In the genomic region with DNA sequence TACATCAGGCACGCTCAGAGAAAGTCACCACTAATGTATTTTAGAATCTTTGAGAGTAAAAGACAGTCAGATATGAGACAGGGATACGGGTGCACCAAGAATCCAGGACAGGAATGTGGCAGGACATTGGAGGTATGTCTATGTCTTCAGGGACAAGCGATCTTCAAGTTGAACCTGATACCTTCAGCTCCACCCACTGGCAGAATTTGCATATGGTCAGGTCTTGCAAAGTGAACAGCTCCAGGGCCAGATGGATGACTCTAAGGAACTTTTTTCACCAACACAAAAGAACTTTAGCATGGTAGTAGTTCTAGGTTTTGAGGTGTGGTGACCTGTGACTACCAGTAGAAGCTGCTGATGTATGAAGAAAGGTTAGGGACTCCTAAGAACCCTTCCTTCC, we compare ENCODE assay signal across 26 mouse cellular contexts.
"Had no signal": no experiment of that assay in that cellular context is flagged by ENCODE, and none has a peak within 500 bp of the region (broad histone marks: within the 10 kb centered on the region; RNA-seq: fewer than 3 reads in every experiment).

No protein-coding gene starts in this region.

- H3K4me1 ChIP-seq: heart, embryonic 12.5 days; hindbrain, embryonic 10.5 days; hindbrain, embryonic 12.5 days; intestine, embryonic 15.5 days; limb, embryonic 12.5 days had no signal

- H3K4me3 ChIP-seq: gastrocnemius, adult 2 months; heart, adult 2 months; heart, embryonic 12.5 days; hindbrain, embryonic 10.5 days; hindbrain, embryonic 12.5 days; intestine, embryonic 15.5 days; limb, embryonic 12.5 days; liver, embryonic 13.5 days; liver, embryonic 15.5 days had no signal

- DNase-seq: gastrocnemius, adult 2 months; gastrocnemius, postnatal 10 days; gastrocnemius, postnatal 25 days; heart, adult 2 months; heart, postnatal 10 days; heart, postnatal 4 days; kidney, adult 18-20 months; kidney, adult 8-10 months; kidney, postnatal 10 days; kidney, postnatal 36 days; layer of hippocampus, adult 9-11 months; layer of hippocampus, postnatal 36 days; left cerebral cortex, postnatal 4 days; liver; liver, embryonic 13.5 days had no signal

- H3K27me3 ChIP-seq: heart, embryonic 12.5 days; hindbrain, embryonic 12.5 days; intestine, embryonic 15.5 days; limb, embryonic 12.5 days; liver, embryonic 13.5 days; liver, embryonic 15.5 days had no signal

- ATAC-seq: hindbrain, embryonic 16.5 days; inflammation-experienced regulatory T-cells, adult 6 months; intestine, embryonic 15.5 days; intestine, postnatal 0 days had no signal

- H3K9ac ChIP-seq: heart, embryonic 12.5 days; hindbrain, embryonic 12.5 days; hindbrain, embryonic 14.5 days; intestine, embryonic 15.5 days; limb, embryonic 12.5 days; liver, embryonic 13.5 days; liver, embryonic 15.5 days had no signal

- H3K27ac ChIP-seq: gastrocnemius, adult 2 months; heart, adult 2 months; hindbrain, embryonic 10.5 days; hindbrain, embryonic 12.5 days; hindbrain, embryonic 14.5 days; intestine, embryonic 15.5 days; limb, embryonic 12.5 days; liver, embryonic 13.5 days; liver, embryonic 15.5 days had no signal

- H3K4me2 ChIP-seq: heart, embryonic 12.5 days; hindbrain, embryonic 12.5 days; hindbrain, embryonic 14.5 days; intestine, embryonic 15.5 days; limb, embryonic 12.5 days; liver, embryonic 11.5 days; liver, embryonic 13.5 days; liver, embryonic 15.5 days had no signal

- H3K9me3 ChIP-seq: heart, embryonic 12.5 days; hindbrain, embryonic 10.5 days; hindbrain, embryonic 12.5 days; intestine, embryonic 15.5 days; limb, embryonic 12.5 days; liver, embryonic 13.5 days; liver, embryonic 15.5 days had no signal
